Mouse (Mus musculus): ENCODE data around the gene Slc9a1.

Slc9a1 gene

GRCm38 (mm10) chr4:133403611-133404228, 34.2 kb downstream of the Slc9a1 start:
- no peak for DNase-seq (ENCODE audit: low spot score)

GRCm38 (mm10) chr4:133404256-133404655, 34.8 kb downstream of the Slc9a1 start:
- no peak for DNase-seq (ENCODE audit: low spot score)

GRCm38 (mm10) chr4:133406313-133407056, 37.0 kb downstream of the Slc9a1 start:
- no peak for DNase-seq (ENCODE audit: low spot score)

- DNase-seq (ENCODE audit: low spot score) = no peak
Observed at GRCm38 (mm10) chr4:133407114-133407787, 37.7 kb downstream of the Slc9a1 start.

- DNase-seq (ENCODE audit: low spot score) = no peak
Observed at GRCm38 (mm10) chr4:133408006-133408405, 38.5 kb downstream of the Slc9a1 start.

- no peak for DNase-seq (ENCODE audit: low spot score)
Observed at GRCm38 (mm10) chr4:133410994-133411393, 41.5 kb downstream of the Slc9a1 start.

- no peak for DNase-seq (ENCODE audit: low spot score)
Observed at GRCm38 (mm10) chr4:133412096-133412495, 42.6 kb downstream of the Slc9a1 start.

- no peak for DNase-seq (ENCODE audit: low spot score)
Observed at GRCm38 (mm10) chr4:133412575-133413540, 43.4 kb downstream of the Slc9a1 start.

GRCm38 (mm10) chr4:133413617-133414016, 44.1 kb downstream of the Slc9a1 start:
- DNase-seq (ENCODE audit: low spot score) = no peak

GRCm38 (mm10) chr4:133414920-133415319, 45.4 kb downstream of the Slc9a1 start:
- no peak for DNase-seq (ENCODE audit: low spot score)

GRCm38 (mm10) chr4:133419312-133420004, 50.0 kb downstream of the Slc9a1 start:
- no peak for DNase-seq (ENCODE audit: low spot score)

GRCm38 (mm10) chr4:133421989-133422388, 52.5 kb downstream of the Slc9a1 start:
- DNase-seq (ENCODE audit: low spot score) = no peak

GRCm38 (mm10) chr4:133422601-133423000, 53.1 kb downstream of the Slc9a1 start:
- no peak for DNase-seq (ENCODE audit: low spot score)

- DNase-seq (ENCODE audit: low spot score) = no peak
Observed at GRCm38 (mm10) chr4:133423108-133423507, 53.6 kb downstream of the Slc9a1 start.

- no peak for DNase-seq (ENCODE audit: low spot score)
Observed at GRCm38 (mm10) chr4:133423691-133424090, 54.2 kb downstream of the Slc9a1 start.

- peak; percentile 65 for DNase-seq (ENCODE audit: low spot score)
Observed at GRCm38 (mm10) chr4:133424100-133424499, 54.6 kb downstream of the Slc9a1 start.

GRCm38 (mm10) chr4:133426141-133426540, 56.6 kb downstream of the Slc9a1 start:
- no peak for DNase-seq (ENCODE audit: low spot score)

- no peak for DNase-seq (ENCODE audit: low spot score)
Observed at GRCm38 (mm10) chr4:133431508-133431907, 62.0 kb downstream of the Slc9a1 start.

GRCm38 (mm10) chr4:133432560-133433171, 63.2 kb downstream of the Slc9a1 start:
- no peak for DNase-seq (ENCODE audit: low spot score)

GRCm38 (mm10) chr4:133435921-133436320, 66.4 kb downstream of the Slc9a1 start:
- no peak for DNase-seq (ENCODE audit: low spot score)
